Mouse (Mus musculus): ENCODE data around the gene Mamdc2.

DNA sequence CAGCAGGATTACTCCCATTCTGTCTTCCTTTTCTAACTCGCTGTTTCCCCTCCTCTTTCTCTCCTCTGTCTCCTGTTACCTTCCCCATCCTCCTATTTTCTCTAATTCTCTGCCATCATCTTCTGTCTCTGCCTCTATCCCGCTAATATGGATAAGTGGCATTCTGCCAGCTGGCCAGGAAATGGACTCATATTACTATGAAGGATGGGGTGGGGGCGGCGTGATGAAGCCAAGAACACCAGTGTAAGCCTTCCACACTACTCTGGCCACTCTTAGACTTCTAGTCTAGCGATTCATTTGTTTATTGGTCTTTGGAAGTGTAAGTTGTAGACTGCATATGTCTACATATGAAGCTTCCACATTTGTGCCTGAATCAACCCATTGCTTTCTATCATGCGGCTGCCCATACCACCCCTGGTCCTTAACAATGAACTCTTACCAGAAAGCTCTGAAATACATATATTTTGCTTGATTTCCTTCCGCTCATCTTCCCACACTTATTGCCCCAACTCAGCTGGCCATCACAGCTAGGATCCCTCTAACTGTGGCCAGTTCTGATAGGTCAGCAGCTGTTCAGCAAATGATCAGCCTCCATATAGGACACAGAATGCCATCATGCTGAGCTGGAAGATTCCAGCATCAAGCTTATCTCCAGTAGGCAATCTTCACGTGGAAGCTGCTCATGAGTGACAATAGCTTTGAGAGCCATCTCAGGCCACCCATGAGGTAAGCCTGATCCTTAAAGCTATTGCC, 68.3 kb downstream of the Mamdc2 start:
- TF ChIP-seq CTCF (IDR thresholded peaks at IDR 0.05 in 2 of 3, conservative IDR thresholded peaks at IDR 0.05 in 1 of 3; ENCODE audit: control insufficient read depth in 1 of 3, insufficient read depth in 1 of 3, low read depth in 2 of 3, low read length in 3 of 3, poor library complexity in 1 of 3, severe bottlenecking in 1 of 3) (no peak), POLR2A (IDR thresholded peaks at IDR 0.05; ENCODE audit: control insufficient read depth in 1 of 2, insufficient read depth in 1 of 2, low read depth in 1 of 2, low read length in 2 of 2, poor library complexity in 1 of 2) (no peak), NRF1 (IDR thresholded peaks at IDR 0.05; ENCODE audit: insufficient read depth, low read depth, low read length, poor library complexity, severe bottlenecking) (no peak), MAFK (IDR thresholded peaks at IDR 0.05; ENCODE audit: borderline replicate concordance, low read depth, low read length) (no peak), HCFC1 (IDR thresholded peaks at IDR 0.05; ENCODE audit: low read depth, low read length) (no peak), EP300 (IDR thresholded peaks at IDR 0.05; ENCODE audit: low read depth in 1 of 2, low read length in 2 of 2) (no peak), TCF12 (IDR thresholded peaks at IDR 0.05; ENCODE audit: low read depth, low read length) (no peak), GATA1 (IDR thresholded peaks at IDR 0.05; ENCODE audit: low read depth, low read length) (no peak), RCOR1 (IDR thresholded peaks at IDR 0.05; ENCODE audit: low read depth, low read length) (no peak)

Data from MEL (cell line).